Mouse (Mus musculus) heart, adult 2 months (tissue): Measurements from ENCODE around the gene Lmbr1l.

Experiments
- EP300 ChIP-seq: fragments of 200-500 bp; IDR thresholded peaks from 2 replicates; pipeline ENCODE4 v1.6.1; 2011; ENCODE audit warnings: low read depth, low read length, control low read depth; ENCODE audit not compliant: insufficient read depth
- POLR2A ChIP-seq: fragments of 200-500 bp; IDR thresholded peaks from 2 replicates; pipeline ENCODE4 v1.6.1; 2011; ENCODE audit warnings: mild to moderate bottlenecking, low read depth, low read length, control low read depth; ENCODE audit not compliant: insufficient read depth

DNA sequence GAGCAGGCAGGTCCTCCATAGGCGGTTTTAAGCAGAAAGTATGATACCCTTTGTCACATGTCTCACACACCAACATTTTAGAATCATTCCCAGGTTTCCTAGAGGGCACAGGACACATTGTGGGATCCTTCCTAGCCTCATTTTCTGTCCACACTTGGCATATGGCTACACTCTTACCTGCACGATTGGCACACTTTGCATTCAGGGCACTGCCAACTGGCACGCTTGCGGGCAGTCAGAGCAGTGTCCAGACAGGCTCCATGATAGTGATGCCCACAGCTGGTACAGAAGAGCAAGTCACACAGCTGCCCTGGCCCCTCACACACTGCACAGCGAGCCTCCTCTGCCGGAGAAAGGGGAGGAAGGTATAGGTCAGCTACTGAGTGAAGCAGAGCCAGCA is 53.1 kb downstream of the Lmbr1l start:
- no peak for TF ChIP-seq EP300
- no peak for TF ChIP-seq POLR2A
